Mouse (Mus musculus) bone marrow, adult 2 months (tissue): ENCODE measurements around the gene 4930555G01Rik.
"Not testable (repeated sequence)": the region's sequence is repeated elsewhere in the genome, so short reads cannot be mapped to it uniquely, and the experiment has no call there.

Source experiments
- CTCF ChIP-seq: fragments of 200-500 bp; IDR thresholded peaks from 2 replicates; pipeline ENCODE4 v1.5.1; 2011; ENCODE audit warnings: low read length, control low read depth; ENCODE audit not compliant: control insufficient read depth, insufficient read depth
- POLR2A ChIP-seq: fragments of 200-500 bp; IDR thresholded peaks from 2 replicates; pipeline ENCODE4 v1.6.1; 2011; ENCODE audit warnings: low read depth, mild to moderate bottlenecking, control low read depth, low read length, borderline replicate concordance; ENCODE audit not compliant: control insufficient read depth

- not testable (repeated sequence) for TF ChIP-seq CTCF, POLR2A
These were observed at the start of gene 4930555G01Rik for GRCm38 (mm10) chr14:5050329-5050728.
